Mouse (Mus musculus): ENCODE measurements around the gene Jpt2. TPM values are rescaled to one million over a fixed set of nuclear protein-coding genes. Genes with fewer than 3 reads are reported as not detected.

Jpt2 gene
- polyA plus RNA-seq, 1 experiment = 220 TPM

- Histone ChIP-seq H3K4me3 (ENCODE audit: low read depth, low read length) (no peak overlapping the region), H3K9ac (ENCODE audit: low read depth, poor library complexity, severe bottlenecking) (no peak overlapping the region), H3K4me1 (ENCODE audit: control insufficient read depth, insufficient read depth, low read length) (no peaks in the 10 kb centered on the region), H3K36me3 (ENCODE audit: control insufficient read depth, insufficient read depth, low read length, poor library complexity, severe bottlenecking) (peaks cover 13% of the 10 kb centered on the region), H3K9me3 (replicated peaks; ENCODE audit: control insufficient read depth, insufficient read depth, low read length, poor library complexity, severe bottlenecking) (no peaks in the 10 kb centered on the region), H3K27me3 (ENCODE audit: control insufficient read depth, insufficient read depth, low read length, poor library complexity, severe bottlenecking) (no peaks in the 10 kb centered on the region), H3K27ac (ENCODE audit: insufficient read depth, low read length) (no peak overlapping the region)
- no peak for TF ChIP-seq CTCF (IDR thresholded peaks at IDR 0.05; ENCODE audit: low read depth, low read length)
- no peak for TF ChIP-seq POLR2A (IDR thresholded peaks at IDR 0.05; ENCODE audit: insufficient read depth, low read length)
- TF ChIP-seq EP300 (IDR thresholded peaks at IDR 0.05; ENCODE audit: insufficient read depth, low read depth, low read length) = no peak
Observed at GRCm38 (mm10) chr17:24903767-24904166, 56.7 kb downstream of the Jpt2 start.

- Histone ChIP-seq H3K9ac (ENCODE audit: low read depth, poor library complexity, severe bottlenecking) (no peak overlapping the region), H3K36me3 (ENCODE audit: control insufficient read depth, insufficient read depth, low read length, poor library complexity, severe bottlenecking) (peaks cover 12% of the 10 kb centered on the region), H3K4me1 (ENCODE audit: control insufficient read depth, insufficient read depth, low read length) (no peaks in the 10 kb centered on the region), H3K4me3 (ENCODE audit: low read depth, low read length) (no peak overlapping the region), H3K9me3 (replicated peaks; ENCODE audit: control insufficient read depth, insufficient read depth, low read length, poor library complexity, severe bottlenecking) (no peaks in the 10 kb centered on the region), H3K27ac (ENCODE audit: insufficient read depth, low read length) (no peak overlapping the region), H3K27me3 (ENCODE audit: control insufficient read depth, insufficient read depth, low read length, poor library complexity, severe bottlenecking) (no peaks in the 10 kb centered on the region)
- no peak for TF ChIP-seq POLR2A (IDR thresholded peaks at IDR 0.05; ENCODE audit: insufficient read depth, low read length)
- TF ChIP-seq CTCF (IDR thresholded peaks at IDR 0.05; ENCODE audit: low read depth, low read length) = peak; percentile 66
Observed at GRCm38 (mm10) chr17:24902671-24903474, 57.6 kb downstream of the Jpt2 start.

GRCm38 (mm10) chr17:24902124-24902523 lies 58.4 kb downstream of the Jpt2 start:
- Histone ChIP-seq H3K4me3 (ENCODE audit: low read depth, low read length) (no peak overlapping the region), H3K4me1 (ENCODE audit: control insufficient read depth, insufficient read depth, low read length) (no peaks in the 10 kb centered on the region), H3K27me3 (ENCODE audit: control insufficient read depth, insufficient read depth, low read length, poor library complexity, severe bottlenecking) (no peaks in the 10 kb centered on the region), H3K9me3 (replicated peaks; ENCODE audit: control insufficient read depth, insufficient read depth, low read length, poor library complexity, severe bottlenecking) (no peaks in the 10 kb centered on the region), H3K27ac (ENCODE audit: insufficient read depth, low read length) (no peak overlapping the region), H3K36me3 (ENCODE audit: control insufficient read depth, insufficient read depth, low read length, poor library complexity, severe bottlenecking) (peaks cover 12% of the 10 kb centered on the region), H3K9ac (ENCODE audit: low read depth, poor library complexity, severe bottlenecking) (no peak overlapping the region)
- TF ChIP-seq CTCF (IDR thresholded peaks at IDR 0.05; ENCODE audit: low read depth, low read length) (no peak), POLR2A (IDR thresholded peaks at IDR 0.05; ENCODE audit: insufficient read depth, low read length) (no peak), EP300 (IDR thresholded peaks at IDR 0.05; ENCODE audit: insufficient read depth, low read depth, low read length) (no peak)

DNA sequence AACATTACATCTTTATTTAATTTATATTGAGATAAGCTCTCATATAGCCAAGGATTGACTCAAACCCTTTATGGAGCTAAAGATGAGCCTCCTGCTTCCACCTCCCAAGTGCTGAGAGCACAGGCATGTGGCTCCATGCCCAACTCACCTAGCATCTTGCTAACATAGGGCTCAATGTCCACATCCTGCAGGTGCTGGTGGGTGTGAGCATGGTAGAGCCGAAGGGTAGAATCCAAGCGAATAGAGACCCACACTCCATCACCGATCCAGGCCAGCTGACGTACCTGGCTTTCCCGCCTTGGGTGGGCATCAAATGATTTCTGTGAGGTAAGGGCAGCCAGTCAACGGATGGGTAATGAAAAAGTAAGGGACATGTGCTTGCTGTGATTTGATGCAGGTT lies 60.5 kb downstream of the Jpt2 start:
- no peak overlapping the region for H3K9ac ChIP-seq (ENCODE audit: low read depth, poor library complexity, severe bottlenecking)
- no peaks in the 10 kb centered on the region for H3K4me1 ChIP-seq (ENCODE audit: control insufficient read depth, insufficient read depth, low read length)
- H3K9me3 ChIP-seq (replicated peaks; ENCODE audit: control insufficient read depth, insufficient read depth, low read length, poor library complexity, severe bottlenecking) = no peaks in the 10 kb centered on the region
- TF ChIP-seq EP300 (IDR thresholded peaks at IDR 0.05; ENCODE audit: insufficient read depth, low read depth, low read length) (no peak), POLR2A (IDR thresholded peaks at IDR 0.05; ENCODE audit: insufficient read depth, low read length) (no peak), CTCF (IDR thresholded peaks at IDR 0.05; ENCODE audit: low read depth, low read length) (no peak)
- no peak overlapping the region for H3K4me3 ChIP-seq (ENCODE audit: low read depth, low read length)
- peaks cover 12% of the 10 kb centered on the region for H3K36me3 ChIP-seq (ENCODE audit: control insufficient read depth, insufficient read depth, low read length, poor library complexity, severe bottlenecking)
- H3K27ac ChIP-seq (ENCODE audit: insufficient read depth, low read length) = no peak overlapping the region
- no peaks in the 10 kb centered on the region for H3K27me3 ChIP-seq (ENCODE audit: control insufficient read depth, insufficient read depth, low read length, poor library complexity, severe bottlenecking)

- peaks cover 8% of the 10 kb centered on the region; the same call in 1 of the 2 replicates for H3K36me3 ChIP-seq (ENCODE audit: control insufficient read depth, insufficient read depth, low read length, poor library complexity, severe bottlenecking)
- H3K27me3 ChIP-seq (ENCODE audit: control insufficient read depth, insufficient read depth, low read length, poor library complexity, severe bottlenecking) = no peaks in the 10 kb centered on the region
Observed at GRCm38 (mm10) chr17:24899153-24899552, 61.3 kb downstream of the Jpt2 start.

More at GRCm38 (mm10) chr17:24899153-24899552, 61.3 kb downstream of the Jpt2 start:
- Histone ChIP-seq H3K9ac (ENCODE audit: low read depth, poor library complexity, severe bottlenecking) (no peak overlapping the region), H3K9me3 (replicated peaks; ENCODE audit: control insufficient read depth, insufficient read depth, low read length, poor library complexity, severe bottlenecking) (no peaks in the 10 kb centered on the region), H3K27ac (ENCODE audit: insufficient read depth, low read length) (no peak overlapping the region), H3K4me3 (ENCODE audit: low read depth, low read length) (no peak overlapping the region), H3K4me1 (ENCODE audit: control insufficient read depth, insufficient read depth, low read length) (no peaks in the 10 kb centered on the region)
- TF ChIP-seq POLR2A (IDR thresholded peaks at IDR 0.05; ENCODE audit: insufficient read depth, low read length) = no peak
- no peak for TF ChIP-seq CTCF (IDR thresholded peaks at IDR 0.05; ENCODE audit: low read depth, low read length)
- TF ChIP-seq EP300 (IDR thresholded peaks at IDR 0.05; ENCODE audit: insufficient read depth, low read depth, low read length) = no peak

Measured in ES-Bruce4 (cell line).